Mouse (Mus musculus) lung, postnatal 0 days (tissue): ENCODE data around the gene Ttll8. TPM values are rescaled to one million over a fixed set of nuclear protein-coding genes. Genes with fewer than 3 reads are reported as not detected.
A peak's percentile ranks its signal among the peaks of the same experiment; 100 is the strongest.

Experiments used
- ATAC-seq: fragments of 200-750 bp; cut with Nextera tagmentation; 2 replicates; pipeline ENCODE4 v1.8.0; 2017; ENCODE audit warnings: moderate library complexity
- DNase-seq: peaks from one replicate; pipeline ENCODE4 v3.0.0-alpha.2; 2016; ENCODE audit warnings: low spot score
- H3K27ac ChIP-seq: fragments of 300-500 bp; sonication (generic); 2 replicates; pipeline ENCODE4 v1.5.1; 2014; ENCODE audit warnings: antibody characterized with exemption, mild to moderate bottlenecking, low read length, mixed read lengths
- H3K27me3 ChIP-seq: fragments of 300-500 bp; sonication (generic); replicated peaks from 2 replicates; pipeline ENCODE4 v1.6.1; 2014; ENCODE audit warnings: low read length, mixed read lengths; ENCODE audit not compliant: insufficient read depth
- H3K36me3 ChIP-seq: fragments of 300-500 bp; sonication (generic); 2 replicates; pipeline ENCODE4 v1.6.1; 2014; ENCODE audit warnings: low read length, mixed read lengths; ENCODE audit not compliant: insufficient read depth
- H3K4me1 ChIP-seq: fragments of 300-500 bp; sonication (generic); 2 replicates; pipeline ENCODE4 v1.6.1; 2014; ENCODE audit warnings: antibody characterized with exemption, low read depth, low read length, mixed read lengths; ENCODE audit not compliant: insufficient read depth
- H3K4me2 ChIP-seq: fragments of 300-500 bp; sonication (generic); replicated peaks from 2 replicates; pipeline ENCODE4 v1.6.1; 2014; ENCODE audit warnings: low read depth, mild to moderate bottlenecking, low read length, moderate library complexity, mixed read lengths
- H3K4me3 ChIP-seq: fragments of 300-500 bp; sonication (generic); 2 replicates; pipeline ENCODE4 v1.5.1; 2014; ENCODE audit warnings: low read depth, low read length
- H3K9ac ChIP-seq: fragments of 300-500 bp; sonication (generic); replicated peaks from 2 replicates; pipeline ENCODE4 v1.6.1; 2014; ENCODE audit warnings: low read depth, mild to moderate bottlenecking
- H3K9me3 ChIP-seq: fragments of 300-500 bp; sonication (generic); 2 replicates; pipeline ENCODE4 v1.6.1; 2016; ENCODE audit warnings: low read length, mixed read lengths
- CTCF ChIP-seq: IDR thresholded peaks from 2 replicates; pipeline ENCODE4 v1.5.1; 2016; ENCODE audit warnings: antibody characterized with exemption, mild to moderate bottlenecking
- EP300 ChIP-seq: IDR thresholded peaks from 2 replicates; pipeline ENCODE4 v1.6.1; 2016; ENCODE audit warnings: antibody characterized with exemption, mild to moderate bottlenecking, control low read depth
- WGBS: fragments of 180-500 bp; shearing (Covaris S2); extraction: QIAGEN DNeasy Blood & Tissue Kit; methylation state at CpG from one replicate; pipeline ENCODE4 v1.1.7; 2014; 5-methylcytosine and 5-hydroxymethylcytosine counted together
- polyA plus RNA-seq: library from polyadenylated mRNA; unstranded; fragments of >200 nt; fragmentation: Nextera tagmentation; extraction: Ambion mirVana; gene quantifications from 2 replicates; pipeline ENCODE4 v1.2.1, GENCODE M21; 2015

Gene Ttll8
- polyA plus RNA-seq, 1 experiment from 2014 or later: 0.06 TPM

DNA sequence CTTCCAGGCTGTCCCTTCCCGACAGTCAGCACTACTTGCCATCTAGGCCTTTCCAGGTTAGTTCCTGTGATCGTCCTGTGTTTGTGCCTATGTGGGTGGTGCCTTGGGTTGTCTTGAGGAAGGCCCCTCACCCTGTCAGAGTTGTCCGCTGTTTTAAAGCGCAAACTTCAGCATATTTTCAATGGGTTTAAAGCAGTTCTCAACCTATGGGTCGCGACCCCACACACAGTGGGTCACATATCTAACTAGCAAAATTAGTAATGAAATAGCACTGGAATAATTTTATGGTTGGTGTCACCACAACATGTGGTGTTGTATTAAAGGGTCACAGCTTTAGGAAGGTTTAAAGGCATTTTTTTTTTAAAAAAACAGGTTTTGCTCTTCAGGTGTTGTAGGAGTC, 1.1 kb upstream of the Ttll8 start:
- H3K27ac ChIP-seq: no peak overlapping the region
- TF ChIP-seq CTCF (no peak), EP300 (no peak)
- no peaks in the 10 kb centered on the region for H3K36me3 ChIP-seq
- ATAC-seq (no peak), DNase-seq (no peak)
- no peak overlapping the region for H3K4me2 ChIP-seq
- no peaks in the 10 kb centered on the region for H3K4me1 ChIP-seq
- H3K27me3 ChIP-seq: peaks cover 12% of the 10 kb centered on the region; the same call in 1 of the 2 replicates
- no peak overlapping the region for H3K9ac ChIP-seq
- WGBS: 83% methylated on average over 6 of the region's 6 CpGs
- no peak overlapping the region for H3K4me3 ChIP-seq
- no peaks in the 10 kb centered on the region for H3K9me3 ChIP-seq

GRCm38 (mm10) chr15:88951246-88951645, 3.0 kb downstream of the Ttll8 start:
- TF ChIP-seq CTCF: no peak
- TF ChIP-seq EP300: no peak
- H3K4me1 ChIP-seq: no peaks in the 10 kb centered on the region
- no peaks in the 10 kb centered on the region for H3K9me3 ChIP-seq
- peaks cover 12% of the 10 kb centered on the region; the same call in 1 of the 2 replicates for H3K27me3 ChIP-seq
- no peak overlapping the region for H3K9ac ChIP-seq
- no peak overlapping the region for H3K27ac ChIP-seq
- no peaks in the 10 kb centered on the region for H3K36me3 ChIP-seq
- H3K4me3 ChIP-seq: no peak overlapping the region
- DNase-seq (no peak), ATAC-seq (no peak)
- H3K4me2 ChIP-seq: no peak overlapping the region
- WGBS: 82% methylated on average over 4 of the region's 4 CpGs

- peak; percentile 8 for DNase-seq
- 41% methylated on average over 6 of the region's 6 CpGs for WGBS
- Histone ChIP-seq H3K4me1 (no peaks in the 10 kb centered on the region), H3K27me3 (no peaks in the 10 kb centered on the region), H3K36me3 (no peaks in the 10 kb centered on the region), H3K9me3 (no peaks in the 10 kb centered on the region), H3K27ac (no peak overlapping the region), H3K9ac (no peak overlapping the region), H3K4me3 (no peak overlapping the region), H3K4me2 (no peak overlapping the region)
- peak; percentile 22 for TF ChIP-seq CTCF
- TF ChIP-seq EP300: no peak
- no peak for ATAC-seq
These were observed 7.4 kb downstream of the Ttll8 start for GRCm38 (mm10) chr15:88946851-88947250.

DNA sequence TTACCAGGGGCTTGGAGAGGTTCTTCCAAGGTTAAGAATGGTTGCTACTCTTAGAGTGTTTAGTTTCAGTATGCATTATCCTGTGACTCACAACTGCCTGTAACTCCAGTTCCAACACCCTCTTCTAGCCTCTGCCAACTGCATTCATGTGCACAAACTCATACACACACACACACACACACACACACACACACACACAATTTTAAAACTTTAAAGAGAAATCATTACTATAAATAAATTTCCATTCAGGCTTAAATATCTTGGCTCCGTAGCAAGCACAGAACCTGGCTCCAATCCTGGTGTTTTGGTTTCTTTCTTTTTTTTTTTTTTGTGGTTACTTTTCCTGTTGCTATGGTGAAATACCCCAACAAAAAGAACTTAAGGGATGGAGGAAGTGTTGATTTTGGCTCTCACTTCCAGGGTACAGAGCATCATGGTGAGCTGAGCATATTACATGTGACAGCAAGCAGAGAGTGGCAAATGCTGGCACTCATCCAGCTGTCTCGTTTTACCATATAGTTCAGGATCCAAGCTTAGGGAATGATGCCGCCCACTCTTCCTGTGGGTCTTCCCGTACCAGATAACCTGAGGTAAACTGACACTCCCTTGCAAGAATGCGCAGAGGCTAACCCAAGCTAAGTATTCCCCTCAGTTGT, 10.2 kb downstream of the Ttll8 start:
- Histone ChIP-seq H3K36me3 (no peaks in the 10 kb centered on the region), H3K27me3 (no peaks in the 10 kb centered on the region), H3K27ac (no peak overlapping the region), H3K9me3 (no peaks in the 10 kb centered on the region), H3K4me2 (no peak overlapping the region), H3K9ac (no peak overlapping the region), H3K4me3 (no peak overlapping the region), H3K4me1 (no peaks in the 10 kb centered on the region)
- peak; percentile 53 for DNase-seq
- TF ChIP-seq EP300 (0 out of 2 replicates have a peak, but pooled peaks have one; percentile 19), CTCF (no peak)
- peak; percentile 65 for ATAC-seq
- WGBS: 51% methylated on average over 5 of the region's 5 CpGs

DNA sequence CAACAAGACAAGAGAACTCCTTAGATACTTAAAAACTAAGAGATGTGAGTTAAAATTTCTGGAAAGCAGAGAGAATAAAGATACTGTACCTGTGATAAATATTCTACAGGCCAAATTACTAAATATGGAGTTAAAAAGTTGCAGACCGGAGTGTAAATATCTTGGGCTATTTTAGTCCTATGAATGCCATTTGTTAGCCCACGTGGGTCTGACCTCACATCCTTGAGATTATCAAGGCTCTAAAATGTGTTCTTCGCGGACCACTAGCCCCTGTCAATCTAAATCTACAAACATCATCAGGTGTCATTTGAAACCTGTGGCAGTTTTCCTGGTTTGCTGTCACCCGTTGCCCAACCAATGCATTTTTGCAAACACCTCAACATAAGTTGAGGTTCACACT, 11.4 kb downstream of the Ttll8 start:
- no peak overlapping the region for H3K4me2 ChIP-seq
- TF ChIP-seq CTCF: no peak
- no peak for TF ChIP-seq EP300
- ATAC-seq: no peak
- H3K36me3 ChIP-seq: no peaks in the 10 kb centered on the region
- no peaks in the 10 kb centered on the region for H3K9me3 ChIP-seq
- H3K4me1 ChIP-seq: no peaks in the 10 kb centered on the region
- no peak overlapping the region for H3K9ac ChIP-seq
- DNase-seq: no peak
- H3K27me3 ChIP-seq: no peaks in the 10 kb centered on the region
- no peak overlapping the region for H3K4me3 ChIP-seq
- WGBS: 58% methylated on average over 5 of the region's 5 CpGs
- no peak overlapping the region for H3K27ac ChIP-seq

DNA sequence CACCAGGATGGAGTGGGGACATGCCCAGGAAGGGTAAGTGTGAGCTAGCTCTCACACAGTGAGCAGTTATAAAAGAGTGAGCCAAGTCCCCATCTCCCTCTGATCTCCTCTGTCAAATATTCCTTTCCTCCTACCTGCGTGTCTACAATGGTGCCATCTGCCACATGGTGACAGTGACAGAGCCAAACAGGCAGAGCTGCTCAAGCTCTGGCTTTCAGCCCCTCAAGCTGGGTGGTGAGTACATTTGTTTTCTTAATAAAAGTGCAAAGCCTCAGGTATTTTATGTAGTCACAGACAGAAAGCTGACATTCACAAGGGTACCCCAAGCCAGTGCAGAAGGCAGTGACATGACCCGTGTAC, 16.9 kb downstream of the Ttll8 start:
- Histone ChIP-seq H3K9me3 (no peaks in the 10 kb centered on the region), H3K4me1 (no peaks in the 10 kb centered on the region), H3K4me2 (no peak overlapping the region), H3K36me3 (no peaks in the 10 kb centered on the region), H3K27me3 (no peaks in the 10 kb centered on the region), H3K4me3 (no peak overlapping the region), H3K27ac (no peak overlapping the region), H3K9ac (no peak overlapping the region)
- 61% methylated on average over 2 of the region's 2 CpGs for WGBS
- DNase-seq (no peak), ATAC-seq (no peak)
- TF ChIP-seq EP300 (no peak), CTCF (no peak)
